8 mouse cellular contexts compared by ENCODE assay signal in genomic region chr14:50869889-50870804, GRCm38 (mm10). TPM values are rescaled to one million over a fixed set of nuclear protein-coding genes. Genes with fewer than 3 reads are reported as not detected.
DNase-seq lines count a peak whose midpoint lies in the region; ATAC-seq and TF ChIP-seq lines count a peak whose summit lies in the region.

TSS of gene Tep1 (minus strand) at chr14:50870560.

- WGBS in embryonic facial prominence, embryonic 13.5 days: 6% methylated on average over 32 of the region's 32 CpGs
- 7% methylated on average over 32 of the region's 32 CpGs for WGBS in heart, adult 2 months
- 4% methylated on average over 32 of the region's 32 CpGs for WGBS in kidney, adult 2 months
- 8% methylated on average over 32 of the region's 32 CpGs for WGBS in limb, embryonic 14.5 days
- whole genome bisulfite sequencing in midbrain, embryonic 16.5 days: 10% methylated on average over 32 of the region's 32 CpGs
- WGBS in spleen, adult 2 months: 2% methylated on average over 32 of the region's 32 CpGs

- H3K9ac ChIP-seq in embryonic facial prominence, embryonic 13.5 days: peak within 1 kb of the TSS; percentile 73
- H3K9ac ChIP-seq in heart, adult 2 months (ENCODE audit: low read depth, low read length): peak within 1 kb of the TSS; percentile 82
- H3K9ac ChIP-seq in limb, embryonic 14.5 days (ENCODE audit: low read depth, low read length, severe bottlenecking): peak within 1 kb of the TSS; percentile 65
- peak within 1 kb of the TSS; percentile 65 for H3K9ac ChIP-seq in midbrain, embryonic 16.5 days (ENCODE audit: low read depth, low read length)

- peak within 1 kb of the TSS; percentile 64 for H3K4me2 ChIP-seq in embryonic facial prominence, embryonic 13.5 days
- H3K4me2 ChIP-seq in limb, embryonic 14.5 days (replicated peaks; ENCODE audit: low read depth, low read length, severe bottlenecking): peak within 1 kb of the TSS; percentile 56
- peak within 1 kb of the TSS; percentile 67 for H3K4me2 ChIP-seq in midbrain, embryonic 16.5 days (ENCODE audit: low read length)

- DNase-seq in A20 (ENCODE audit: low read depth, low spot score): peak; percentile 95
- DNase-seq in adrenal gland, postnatal 4 days (ENCODE audit: low spot score in 2 of 2): peak; percentile 51 to 60
- DNase-seq in heart, adult 2 months: peak; percentile 85 to 86
- DNase-seq in kidney, adult 2 months: peak; percentile 82
- peak; percentile 60 for DNase-seq in limb, embryonic 14.5 days (ENCODE audit: low spot score)
- peak; percentile 55 to 59 for DNase-seq in spleen, adult 2 months (ENCODE audit: low read depth in 1 of 2, low spot score in 2 of 2)

- no peaks in the 10 kb centered on the region for H3K27me3 ChIP-seq in embryonic facial prominence, embryonic 13.5 days
- H3K27me3 ChIP-seq in heart, adult 2 months (ENCODE audit: control insufficient read depth, insufficient read depth, low read length): no peaks in the 10 kb centered on the region
- H3K27me3 ChIP-seq in kidney, adult 2 months (replicated peaks; ENCODE audit: control insufficient read depth, insufficient read depth, low read length): no peaks in the 10 kb centered on the region
- H3K27me3 ChIP-seq in limb, embryonic 14.5 days (ENCODE audit: control insufficient read depth, insufficient read depth, low read length): no peaks in the 10 kb centered on the region
- H3K27me3 ChIP-seq in midbrain, embryonic 16.5 days (ENCODE audit: control insufficient read depth, insufficient read depth, low read depth, low read length): no peaks in the 10 kb centered on the region
- H3K27me3 ChIP-seq in spleen, adult 2 months (ENCODE audit: control insufficient read depth, insufficient read depth, low read length): no peaks in the 10 kb centered on the region

- TF ChIP-seq POLR2A in heart, adult 2 months (IDR thresholded peaks at IDR 0.05; ENCODE audit: insufficient read depth, low read depth, low read length): peak; percentile 80
- TF ChIP-seq POLR2A in kidney, adult 2 months (IDR thresholded peaks at IDR 0.05; ENCODE audit: low read depth, low read length): peak; percentile 22
- peak; percentile 36; the same call in 1 of the 2 replicates for TF ChIP-seq POLR2A in limb, embryonic 14.5 days (IDR thresholded peaks at IDR 0.05; ENCODE audit: borderline replicate concordance, extremely low read depth, insufficient read depth, insufficient read length)
- peak; percentile 5; the same call in 1 of the 2 replicates for TF ChIP-seq POLR2A in spleen, adult 2 months (IDR thresholded peaks at IDR 0.05; ENCODE audit: low read depth, low read length)

- peak; percentile 85 for ATAC-seq in embryonic facial prominence, embryonic 13.5 days (ENCODE audit: insufficient number of reproducible peaks, insufficient read depth, low FRiP score, low TSS enrichment, low read depth)
- ATAC-seq in limb, embryonic 14.5 days (ENCODE audit: low FRiP score, low read depth): peak; percentile 90
- peak; percentile 95 for ATAC-seq in midbrain, embryonic 16.5 days

- 0 out of 2 replicates have a peak, but pooled peaks have one; percentile 12 for TF ChIP-seq EP300 in heart, adult 2 months (IDR thresholded peaks at IDR 0.05; ENCODE audit: insufficient read depth, low read depth, low read length)

- H3K4me3 ChIP-seq in embryonic facial prominence, embryonic 13.5 days: peak within 1 kb of the TSS; percentile 49
- H3K4me3 ChIP-seq in heart, adult 2 months: peak within 1 kb of the TSS; percentile 66
- peak within 1 kb of the TSS; percentile 94 for H3K4me3 ChIP-seq in kidney, adult 2 months (ENCODE audit: insufficient read depth, low read depth, low read length)
- H3K4me3 ChIP-seq in limb, embryonic 14.5 days (replicated peaks; ENCODE audit: low read length): peak within 1 kb of the TSS; percentile 57
- H3K4me3 ChIP-seq in midbrain, embryonic 16.5 days (ENCODE audit: low read depth, low read length): peak within 1 kb of the TSS; percentile 50
- H3K4me3 ChIP-seq in spleen, adult 2 months (ENCODE audit: extremely low read depth, insufficient read depth, insufficient read length): peak within 1 kb of the TSS; percentile 87

- H3K79me2 ChIP-seq in heart, adult 2 months (replicated peaks; ENCODE audit: control insufficient read depth, insufficient read depth, low read length): no peaks in the 10 kb centered on the region

- H3K27ac ChIP-seq in embryonic facial prominence, embryonic 13.5 days: peak within 1 kb of the TSS; percentile 58
- peak within 1 kb of the TSS; percentile 80 for H3K27ac ChIP-seq in heart, adult 2 months
- peak within 1 kb of the TSS; percentile 83 for H3K27ac ChIP-seq in kidney, adult 2 months (ENCODE audit: insufficient read depth, low read depth, low read length)
- peak within 1 kb of the TSS; percentile 65; the same call in 1 of the 2 replicates for H3K27ac ChIP-seq in limb, embryonic 14.5 days (replicated peaks; ENCODE audit: low read depth, low read length)
- H3K27ac ChIP-seq in midbrain, embryonic 16.5 days (ENCODE audit: low read length): peak within 1 kb of the TSS; percentile 5; the same call in 1 of the 2 replicates
- H3K27ac ChIP-seq in spleen, adult 2 months (ENCODE audit: insufficient read depth, low read length): peak within 1 kb of the TSS; percentile 84

- peaks cover 5% of the 10 kb centered on the region; the same call in 1 of the 2 replicates for H3K4me1 ChIP-seq in embryonic facial prominence, embryonic 13.5 days
- H3K4me1 ChIP-seq in heart, adult 2 months (ENCODE audit: control insufficient read depth, insufficient read depth, low read length): peaks cover 2% of the 10 kb centered on the region
- H3K4me1 ChIP-seq in kidney, adult 2 months (ENCODE audit: control insufficient read depth, insufficient read depth, low read length): peaks cover 3% of the 10 kb centered on the region; the same call in 1 of the 2 replicates
- no peaks in the 10 kb centered on the region for H3K4me1 ChIP-seq in limb, embryonic 14.5 days (ENCODE audit: control insufficient read depth, insufficient read depth, low read length)
- peaks cover 4% of the 10 kb centered on the region for H3K4me1 ChIP-seq in midbrain, embryonic 16.5 days (ENCODE audit: control insufficient read depth, insufficient read depth, low read length)
- peaks cover 3% of the 10 kb centered on the region; the same call in 1 of the 2 replicates for H3K4me1 ChIP-seq in spleen, adult 2 months (ENCODE audit: control insufficient read depth, insufficient read depth, insufficient read length)

- intact Hi-C loops in heart, adult 2 months (cut with DNase I): loop anchor here (5.0 kb wide), 1 partner anchor 63 kb away; the partner anchor contains the start of genes Ccnb1ip1 and Parp2

- no peaks in the 10 kb centered on the region for H3K9me3 ChIP-seq in embryonic facial prominence, embryonic 13.5 days
- no peaks in the 10 kb centered on the region for H3K9me3 ChIP-seq in limb, embryonic 14.5 days (ENCODE audit: control insufficient read depth, low read length)
- H3K9me3 ChIP-seq in midbrain, embryonic 16.5 days (replicated peaks; ENCODE audit: control insufficient read depth, low read length, poor library complexity, severe bottlenecking): no peaks in the 10 kb centered on the region

- TF ChIP-seq CTCF in heart, adult 2 months (IDR thresholded peaks at IDR 0.05): no peak
- TF ChIP-seq CTCF in kidney, adult 2 months (conservative IDR thresholded peaks at IDR 0.05; ENCODE audit: insufficient read depth, insufficient read length, low read depth, low read length): no peak
- no peak for TF ChIP-seq CTCF in spleen, adult 2 months (IDR thresholded peaks at IDR 0.05; ENCODE audit: extremely low read depth, insufficient read depth, insufficient read length, insufficient replicate concordance)

- no peaks in the 10 kb centered on the region; the same call in 1 of the 2 replicates for H3K36me3 ChIP-seq in embryonic facial prominence, embryonic 13.5 days
- no peaks in the 10 kb centered on the region; the same call in 1 of the 2 replicates for H3K36me3 ChIP-seq in heart, adult 2 months (ENCODE audit: control insufficient read depth, insufficient read depth, low read length)
- no peaks in the 10 kb centered on the region for H3K36me3 ChIP-seq in kidney, adult 2 months (ENCODE audit: control insufficient read depth, insufficient read depth, low read length)
- no peaks in the 10 kb centered on the region for H3K36me3 ChIP-seq in limb, embryonic 14.5 days (ENCODE audit: control insufficient read depth, insufficient read depth, low read length)
- no peaks in the 10 kb centered on the region for H3K36me3 ChIP-seq in midbrain, embryonic 16.5 days (ENCODE audit: control insufficient read depth, insufficient read depth, low read length)
- H3K36me3 ChIP-seq in spleen, adult 2 months (ENCODE audit: control insufficient read depth, insufficient read depth, low read length): peaks cover 3% of the 10 kb centered on the region; the same call in 1 of the 2 replicates

RNA-seq across cellular contexts. Expression of gene Tep1, which starts in this region (rescaled TPM):
- total RNA-seq in adrenal gland, postnatal 4 days (2021): 10 to 100 TPM; 19.1 to 20.6 TPM
- polyA plus RNA-seq in embryonic facial prominence, embryonic 13.5 days (2015; fragmentation: Nextera tagmentation; extraction: Ambion mirVana): 4.4 and 5.3 TPM in 2 replicates
- 10 to 100 TPM; 10.1 to 12.2 TPM for total RNA-seq in heart, adult 2 months (2021)
- polyA plus RNA-seq in heart, adult 2 months (2012; rRNA removed): 11.9 and 14.7 TPM in 2 replicates
- 17.6 and 18.8 TPM in 2 replicates for polyA plus RNA-seq in kidney, adult 2 months (2012; rRNA removed)
- polyA plus RNA-seq in limb, embryonic 14.5 days (2012; rRNA removed): 9.5 and 13.0 TPM in 2 replicates
- 8.3 and 10.5 TPM in 2 replicates for polyA plus RNA-seq in limb, embryonic 14.5 days (2014; fragmentation: Nextera tagmentation; extraction: Ambion mirVana)
- 1.6 and 2.9 TPM in 2 replicates for polyA plus RNA-seq in midbrain, embryonic 16.5 days (2015; fragmentation: Nextera tagmentation; extraction: Ambion mirVana)
- 37.8 and 38.4 TPM in 2 replicates for polyA plus RNA-seq in spleen, adult 2 months (2012; rRNA removed)

Comparison
In these comparisons a context has a peak if more than half of its experiments do, and no peak if none do; other contexts are left out.
1. Peak in every context shown above with its lines: DNase-seq, ATAC-seq, H3K4me3 ChIP-seq and H3K27ac ChIP-seq.
2. H3K27ac ChIP-seq: peak in every context shown above with its lines; median percentile 84 in spleen, adult 2 months; 83 in kidney, adult 2 months; 80 in heart, adult 2 months; 65 in limb, embryonic 14.5 days; 58 in embryonic facial prominence, embryonic 13.5 days; 5 in midbrain, embryonic 16.5 days.
3. POLR2A ChIP-seq: peak in every context shown above with its lines; median percentile 80 in heart, adult 2 months; 36 in limb, embryonic 14.5 days; 22 in kidney, adult 2 months; 5 in spleen, adult 2 months.